Mouse (Mus musculus): ENCODE data around the gene Arl8b.

DNA sequence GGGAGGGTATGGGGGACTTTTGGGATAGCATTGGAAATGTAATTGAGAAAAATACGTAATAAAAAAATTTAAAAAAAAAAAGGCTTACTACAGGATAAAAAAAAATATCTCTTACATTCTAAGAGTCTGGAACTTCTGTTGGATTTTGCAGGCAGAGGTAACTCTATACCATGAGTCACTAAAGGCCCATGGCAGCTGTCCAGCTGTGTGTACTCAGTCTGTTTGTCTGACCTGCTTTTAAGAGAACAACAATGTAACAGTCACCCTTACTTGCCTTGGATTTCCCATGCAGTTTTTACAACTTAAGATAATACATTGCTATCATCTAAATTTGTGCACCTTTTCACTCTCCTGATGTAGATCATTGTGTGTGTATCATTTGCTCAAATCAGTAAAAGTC lies 28.5 kb upstream of the Arl8b start:
- no peak for TF ChIP-seq CTCF (IDR thresholded peaks at IDR 0.05; ENCODE audit: extremely low read depth, insufficient read length, insufficient replicate concordance, low read depth, low read length)
- TF ChIP-seq POLR2A (IDR thresholded peaks at IDR 0.05; ENCODE audit: low read depth, low read length) = no peak
